Mouse (Mus musculus): ENCODE results near the gene Rpn1.

Gene Rpn1

DNA sequence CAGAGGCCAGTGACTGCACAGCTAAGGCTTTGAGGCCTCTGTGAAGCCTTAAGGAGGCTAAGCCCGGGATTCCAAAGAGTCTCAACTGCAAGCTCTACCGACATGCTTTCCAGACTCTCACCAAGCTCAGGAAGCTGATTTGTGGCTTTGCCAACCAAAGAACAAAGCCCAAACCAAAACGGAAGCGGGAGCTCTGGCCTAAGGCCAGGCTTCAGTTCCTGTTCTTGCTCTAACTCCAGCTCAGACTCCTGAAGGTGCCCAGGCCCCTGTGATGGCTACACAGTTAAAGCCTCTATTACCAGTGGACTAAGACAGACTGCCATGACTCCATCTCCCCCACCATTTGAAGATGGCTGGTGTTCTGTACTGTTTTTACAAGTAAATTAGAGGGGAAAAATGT, 19.2 kb upstream of the Rpn1 start:
- in situ Hi-C loops (cut with MboI, MseI): no loop called here

DNA sequence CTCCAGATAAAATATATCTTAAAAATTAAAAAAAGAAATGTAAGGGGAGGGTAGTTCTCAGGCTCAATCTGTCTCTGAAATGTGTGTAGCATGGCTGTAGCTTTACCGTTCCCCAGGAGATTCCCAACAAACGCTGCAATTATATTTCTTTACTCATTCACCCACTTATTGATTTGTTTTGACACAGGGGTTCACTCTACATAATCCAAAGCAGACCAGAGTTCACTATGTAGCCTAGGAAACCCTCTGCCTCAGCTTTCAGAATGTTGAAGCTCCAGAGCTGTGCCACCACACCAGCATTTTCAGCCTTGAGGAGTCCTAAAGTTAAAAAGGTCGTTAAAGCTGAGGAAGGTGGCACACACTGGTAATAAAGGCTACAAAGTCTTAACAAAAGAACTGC, 18.3 kb upstream of the Rpn1 start:
- in situ Hi-C loops (cut with MboI, MseI): no loop called here

DNA sequence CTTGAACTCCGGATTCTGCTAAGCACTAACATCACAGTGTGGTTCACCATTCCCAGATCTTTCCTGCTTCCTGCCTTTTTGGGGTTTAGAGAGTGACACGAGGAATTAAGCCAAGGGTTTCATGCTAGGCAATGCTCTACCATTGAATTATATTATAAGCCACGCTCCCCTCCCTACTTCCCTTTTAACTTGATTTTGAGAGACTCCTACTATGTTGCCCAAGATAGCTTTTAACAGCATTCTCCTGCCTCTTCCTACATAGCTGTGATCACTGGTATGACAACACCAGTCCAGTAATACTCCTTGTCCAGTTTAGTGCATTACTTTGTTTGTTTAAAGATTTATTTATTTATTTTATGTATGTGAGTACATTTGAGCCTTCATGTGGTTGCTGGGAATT, 16.6 kb upstream of the Rpn1 start:
- in situ Hi-C loops (cut with MboI, MseI): no loop called here

DNA sequence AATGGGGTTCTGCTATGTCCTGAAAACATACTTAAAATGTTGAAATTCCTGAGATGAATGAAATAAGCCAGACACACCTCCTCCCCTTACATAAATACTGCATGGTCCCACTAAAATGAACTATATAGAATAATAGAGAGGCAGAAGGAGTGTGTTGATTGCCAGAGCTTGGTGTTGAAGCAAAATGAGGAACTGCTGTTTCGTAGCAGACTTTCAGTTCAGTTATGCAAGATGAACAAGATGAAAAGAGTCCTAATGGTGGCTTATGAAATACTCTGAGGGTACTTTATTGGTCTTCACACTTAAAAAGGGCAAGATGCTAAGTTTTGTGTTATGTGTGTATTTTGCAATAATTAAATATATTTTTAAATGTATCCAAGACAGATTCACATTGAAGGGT, 15.5 kb upstream of the Rpn1 start:
- in situ Hi-C loops (cut with MboI, MseI): no loop called here

DNA sequence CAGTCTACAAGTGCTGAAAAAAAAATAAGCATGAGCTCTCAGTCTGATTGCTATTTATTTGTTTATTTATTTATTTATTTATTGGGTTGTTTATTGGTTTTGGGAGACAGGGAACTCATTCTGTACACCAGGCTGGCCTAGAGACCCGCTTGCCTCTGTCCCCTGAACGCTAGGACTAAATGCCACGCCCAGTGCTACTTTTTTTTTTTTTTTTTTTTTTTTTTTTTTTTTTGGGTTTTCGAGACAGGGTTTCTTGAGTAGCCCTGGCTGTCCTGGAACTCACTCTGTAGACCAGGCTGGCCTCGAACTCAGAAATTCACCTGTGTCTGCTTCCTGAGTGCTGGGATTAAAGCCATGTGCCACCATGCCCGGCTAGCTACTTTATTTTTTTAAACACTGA, 13.8 kb upstream of the Rpn1 start:
- in situ Hi-C loops (cut with MboI, MseI): no loop called here

DNA sequence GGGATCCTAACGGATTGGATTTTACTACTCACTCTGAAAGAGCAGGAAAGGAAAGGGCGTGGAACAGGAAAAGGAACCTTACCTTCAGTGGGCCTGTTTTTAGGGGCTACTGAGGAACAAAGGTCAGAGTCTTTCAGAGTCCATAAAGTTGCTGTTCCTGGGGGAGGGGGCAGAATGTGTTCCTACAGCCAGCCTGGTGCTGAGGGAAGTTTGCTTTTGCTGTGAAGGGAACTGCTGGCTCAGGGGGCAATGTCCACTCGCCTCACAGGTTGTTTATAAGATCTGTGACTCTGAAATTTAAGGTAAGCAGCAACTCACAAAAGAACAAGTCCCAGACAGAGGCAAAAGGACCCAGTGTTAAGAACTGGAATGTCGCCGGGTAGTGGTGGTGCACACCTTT, 13.1 kb upstream of the Rpn1 start:
- in situ Hi-C loops (cut with MboI, MseI): no loop called here

DNA sequence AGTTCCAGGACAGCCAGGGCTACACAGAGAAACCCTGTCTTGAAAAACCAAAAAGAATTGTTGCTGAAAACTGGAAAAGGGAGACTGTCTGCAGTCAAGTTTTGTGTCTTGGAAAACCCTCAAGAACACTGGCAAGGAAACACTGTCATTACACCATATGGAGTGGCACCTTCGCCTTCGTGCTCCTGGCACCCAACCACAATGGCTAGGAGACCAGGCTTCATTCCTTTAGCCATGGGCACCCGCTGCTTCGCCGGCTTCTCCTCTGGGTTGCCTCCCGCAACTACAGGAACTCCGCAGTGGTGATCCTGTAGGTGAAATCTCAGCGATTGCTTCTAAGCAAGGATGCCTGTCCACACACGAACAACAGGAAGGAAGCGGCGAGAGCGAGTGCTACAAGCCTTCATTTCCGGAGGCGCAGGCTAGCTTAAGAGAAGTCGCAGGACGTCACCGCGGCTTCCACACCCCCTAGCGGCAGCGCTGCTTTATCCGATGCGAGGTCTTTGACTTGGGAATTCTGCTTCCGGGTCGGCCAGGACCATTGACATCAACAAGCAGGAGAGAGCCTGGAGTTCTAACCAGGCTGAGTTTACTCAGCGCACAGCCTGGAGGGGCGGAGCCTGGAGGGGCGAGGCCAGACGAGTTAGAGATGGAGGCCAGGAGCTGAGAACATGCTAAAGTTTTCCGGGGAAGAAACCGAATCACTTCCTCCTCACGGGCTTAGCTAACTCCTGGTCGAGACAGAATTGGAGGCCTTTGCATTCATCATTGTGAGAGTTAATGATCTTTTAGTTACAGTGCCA, 9.3 kb upstream of the Rpn1 start:
- in situ Hi-C loops (cut with MboI, MseI): loop anchor here (5.0 kb wide), 1 partner anchor 33 kb away; no protein-coding TSS in a partner anchor

DNA sequence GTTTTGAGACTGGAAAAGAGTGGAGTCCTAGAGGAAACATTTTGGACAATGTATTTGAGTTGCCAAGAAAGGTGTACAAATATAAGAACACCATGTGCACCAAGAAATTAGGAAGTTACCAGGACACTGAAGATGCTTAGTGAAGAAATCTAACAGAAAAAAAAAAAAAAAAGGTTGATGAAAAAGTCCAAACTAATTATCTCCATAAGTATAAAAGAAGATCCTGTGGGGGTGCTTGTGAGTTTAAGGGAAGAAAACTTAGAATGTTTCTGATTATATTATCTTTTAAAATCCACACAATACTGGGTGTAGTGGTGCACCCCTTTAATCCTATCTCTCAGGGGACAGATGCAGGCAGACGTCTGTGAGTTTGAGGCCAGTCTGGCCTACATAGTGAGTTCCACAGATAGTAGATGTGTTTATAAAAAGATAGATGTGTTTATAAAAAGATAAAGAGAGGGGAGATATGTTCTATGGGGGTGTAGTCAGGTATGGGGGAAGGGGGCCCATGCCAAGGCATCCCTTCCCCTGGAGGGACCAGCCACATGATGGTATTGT, 8.2 kb upstream of the Rpn1 start:
- in situ Hi-C loops (cut with MboI, MseI): loop anchor here (5.0 kb wide), 1 partner anchor 34 kb away; no protein-coding TSS in a partner anchor

DNA sequence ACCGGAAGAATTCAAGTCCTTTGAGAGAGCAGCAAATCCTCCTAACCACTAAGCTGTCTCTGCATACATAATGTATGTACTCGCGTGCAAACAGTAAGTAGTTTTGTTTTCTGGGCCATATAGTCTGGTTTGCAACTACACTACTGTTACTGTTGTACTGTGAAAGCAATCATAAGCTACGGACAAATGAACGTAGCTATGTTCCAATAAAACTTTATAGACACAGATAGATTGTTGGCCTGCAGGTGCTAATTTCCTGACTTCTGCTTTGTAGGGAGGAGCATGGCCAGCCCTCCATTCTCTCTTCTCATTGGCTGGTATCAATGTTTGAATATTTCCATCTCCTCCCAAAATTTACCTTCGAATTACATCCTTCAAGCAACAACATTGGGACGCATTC, 1.2 kb upstream of the Rpn1 start:
- in situ Hi-C loops (cut with MboI, MseI): loop anchor here (5.0 kb wide), 1 partner anchor 176 kb away; no protein-coding TSS in a partner anchor

DNA sequence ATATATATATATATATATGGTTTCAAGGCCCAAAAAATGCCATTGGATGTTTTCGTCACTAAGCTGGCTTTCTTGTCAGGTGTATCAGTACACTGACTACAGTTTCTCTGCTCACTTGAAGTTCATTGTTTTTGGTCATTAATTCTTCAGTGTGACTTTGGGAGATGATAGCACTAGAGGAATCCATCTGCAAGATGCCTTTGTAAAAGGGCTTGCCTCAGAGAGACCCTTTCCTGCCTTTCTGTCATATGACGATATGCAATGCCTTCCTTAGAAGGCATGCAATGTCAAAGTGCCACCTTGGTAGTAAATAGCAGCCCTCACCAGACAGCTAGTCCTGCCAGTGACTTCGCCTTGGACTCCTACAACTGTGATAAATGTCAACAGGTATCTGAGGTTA, 610 bp upstream of the Rpn1 start:
- in situ Hi-C loops (cut with MboI, MseI): loop anchor here (5.0 kb wide), 1 partner anchor 176 kb away; no protein-coding TSS in a partner anchor

DNA sequence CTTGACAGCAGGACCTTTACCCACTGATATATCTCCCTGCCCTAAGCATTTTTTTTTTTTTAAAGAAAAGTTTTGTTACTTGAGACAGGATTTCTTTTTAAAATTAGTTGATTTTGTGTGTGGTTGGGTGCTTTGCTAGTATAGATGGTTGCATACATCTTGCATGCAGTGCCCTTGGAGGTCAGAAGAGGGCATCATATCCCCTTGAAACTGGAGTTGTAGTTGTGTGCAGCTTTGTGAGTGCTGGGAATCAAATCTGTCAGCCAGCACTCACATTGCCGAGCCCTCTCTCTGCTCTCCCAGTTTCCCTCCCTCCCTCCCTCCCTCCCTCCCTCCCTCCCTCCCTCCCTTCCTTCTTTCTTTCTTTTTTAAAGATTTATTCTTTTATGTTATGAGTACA, 4.7 kb downstream of the Rpn1 start:
- in situ Hi-C loops (cut with MboI, MseI): no loop called here

DNA sequence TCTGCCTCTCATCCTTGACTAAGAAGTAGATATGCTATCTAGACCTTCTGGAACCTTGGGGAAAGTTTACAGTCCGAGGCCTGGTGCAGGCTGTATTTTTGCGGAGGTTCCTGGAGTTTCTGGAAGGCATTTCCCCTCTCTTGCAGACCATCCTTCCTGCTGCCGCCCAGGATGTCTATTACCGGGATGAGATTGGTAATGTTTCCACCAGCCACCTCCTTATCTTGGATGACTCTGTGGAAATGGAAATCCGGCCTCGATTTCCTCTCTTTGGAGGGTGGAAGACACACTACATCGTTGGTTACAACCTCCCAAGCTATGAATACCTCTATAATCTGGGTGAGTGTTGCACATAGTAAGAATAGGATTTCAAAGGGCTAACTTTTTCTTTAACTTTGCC, 11.1 kb downstream of the Rpn1 start:
- in situ Hi-C loops (cut with MboI, MseI): no loop called here

DNA sequence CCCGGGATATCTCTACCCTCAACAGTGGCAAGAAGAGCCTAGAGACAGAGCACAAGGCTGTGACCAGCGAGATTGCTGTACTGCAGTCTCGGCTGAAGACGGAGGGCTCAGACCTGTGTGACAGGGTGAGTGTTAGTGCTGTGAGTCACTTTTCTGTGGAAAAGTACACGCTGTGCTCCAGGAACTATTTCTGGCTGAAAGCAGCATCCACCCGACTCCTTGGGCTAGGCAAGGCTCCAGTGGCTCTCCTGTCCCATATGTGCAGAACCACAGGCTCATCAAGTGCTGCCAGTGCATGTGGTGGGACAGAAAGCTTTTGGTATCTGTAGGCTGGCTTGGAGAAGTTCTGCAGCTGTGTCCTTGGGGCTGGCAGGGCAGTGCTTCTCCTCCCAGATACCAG, 17.8 kb downstream of the Rpn1 start:
- in situ Hi-C loops (cut with MboI, MseI): no loop called here

DNA sequence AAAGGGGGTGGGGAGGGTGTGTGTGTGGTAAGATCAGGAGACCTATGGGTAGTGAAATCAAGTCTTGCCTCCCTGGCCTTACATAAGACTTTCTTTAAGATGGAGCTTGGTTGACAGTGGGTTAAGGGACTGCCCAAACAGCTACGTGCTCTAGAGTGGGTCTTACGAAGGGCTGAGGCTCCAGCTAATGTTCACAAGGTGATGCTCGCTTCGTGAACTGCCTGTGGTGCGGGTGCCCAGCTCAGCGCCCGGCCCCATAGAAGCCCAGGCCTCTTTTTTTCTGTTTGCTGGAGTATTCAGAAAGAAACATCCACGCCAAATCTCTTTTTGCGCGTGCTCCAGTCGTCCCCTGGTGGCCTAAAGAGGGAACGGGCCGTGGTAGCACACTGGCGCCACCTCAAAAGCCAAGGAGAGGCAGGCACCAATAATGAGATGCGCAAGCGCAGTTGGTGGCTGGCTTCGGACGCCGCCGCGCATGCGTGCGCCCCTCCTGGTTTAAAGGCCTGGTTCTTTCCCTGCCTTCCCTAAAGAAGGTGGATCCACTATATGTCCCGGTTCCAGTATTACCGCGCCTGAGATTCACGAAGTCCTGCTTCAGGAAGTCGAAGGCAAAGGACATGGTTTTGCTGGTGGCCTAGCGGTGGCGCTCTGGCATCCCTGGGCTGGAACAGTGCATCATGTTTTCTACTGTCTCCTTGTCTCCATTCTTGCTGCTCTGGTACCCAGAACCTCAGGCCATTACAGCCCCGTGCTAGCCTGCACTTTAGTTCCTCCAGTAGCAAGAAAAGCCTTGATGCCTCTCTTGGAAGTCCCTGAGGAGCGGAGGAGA, 21.7 kb downstream of the Rpn1 start:
- in situ Hi-C loops (cut with MboI, MseI): no loop called here

DNA sequence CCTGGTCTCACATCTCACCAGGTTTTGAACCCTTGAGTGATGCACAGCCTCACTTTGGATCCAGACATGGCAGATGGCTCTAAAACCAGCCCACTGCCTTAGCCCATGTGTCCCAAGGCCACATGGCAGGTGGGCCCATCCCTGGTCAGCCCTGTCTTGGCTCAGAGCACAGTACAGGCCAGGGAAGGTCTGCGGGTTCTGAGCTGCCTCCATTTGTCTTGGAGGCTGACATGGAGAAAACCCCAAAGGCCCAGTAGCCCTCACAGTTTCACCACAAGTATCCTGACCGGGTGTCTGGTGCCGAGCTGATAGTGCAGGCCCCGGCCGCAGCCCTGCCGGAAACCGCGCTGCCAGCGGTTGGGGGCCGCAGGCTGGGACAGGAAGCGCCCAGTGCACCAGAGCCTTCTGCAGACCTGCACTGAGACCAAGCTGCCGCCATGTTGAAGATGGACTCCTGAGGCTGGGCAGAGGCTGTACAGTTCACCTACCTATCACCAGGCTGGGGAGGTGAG, 22.4 kb downstream of the Rpn1 start:
- in situ Hi-C loops (cut with MboI, MseI): no loop called here

DNA sequence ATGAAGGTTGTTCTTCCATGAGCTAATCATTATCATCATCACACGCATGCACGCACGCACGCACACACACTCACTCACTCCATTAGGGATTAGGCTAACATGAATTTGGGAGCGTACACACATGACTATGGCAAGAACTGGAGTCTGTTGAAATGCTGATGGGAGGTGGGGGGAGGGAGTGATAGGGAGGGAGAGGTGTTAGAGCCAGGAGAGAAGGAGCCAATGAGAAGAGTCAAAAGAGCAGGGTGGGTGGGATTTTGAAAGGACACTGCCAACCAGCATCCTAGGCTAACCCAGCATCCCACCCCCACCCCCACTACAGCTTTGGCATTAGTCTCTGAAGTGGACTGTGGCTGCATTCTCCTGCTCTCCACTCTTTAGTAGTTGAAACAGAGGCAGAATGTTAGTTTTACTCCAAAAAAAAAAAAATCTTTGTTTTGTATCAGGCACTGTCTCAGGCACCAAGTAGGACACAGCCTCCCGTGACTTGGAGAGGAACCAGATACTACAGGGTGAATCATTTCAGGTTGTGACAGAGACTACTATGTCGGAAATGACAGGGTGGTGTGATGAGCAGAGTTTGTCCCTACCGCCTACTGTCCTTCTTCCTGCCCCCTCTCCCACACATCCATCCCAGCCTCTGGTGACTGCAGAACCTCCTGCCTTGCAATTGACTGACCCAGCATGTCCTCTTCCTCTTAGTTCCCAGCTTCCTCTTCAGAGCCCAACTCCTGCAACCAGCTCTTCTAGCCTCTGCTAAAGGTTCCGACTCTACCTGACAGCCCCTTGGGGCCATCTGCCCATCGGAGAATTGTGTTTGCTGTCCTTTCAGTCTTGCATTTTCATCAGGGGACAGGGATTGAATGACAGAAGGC, 23.6 kb downstream of the Rpn1 start:
- in situ Hi-C loops (cut with MboI, MseI): no loop called here

DNA sequence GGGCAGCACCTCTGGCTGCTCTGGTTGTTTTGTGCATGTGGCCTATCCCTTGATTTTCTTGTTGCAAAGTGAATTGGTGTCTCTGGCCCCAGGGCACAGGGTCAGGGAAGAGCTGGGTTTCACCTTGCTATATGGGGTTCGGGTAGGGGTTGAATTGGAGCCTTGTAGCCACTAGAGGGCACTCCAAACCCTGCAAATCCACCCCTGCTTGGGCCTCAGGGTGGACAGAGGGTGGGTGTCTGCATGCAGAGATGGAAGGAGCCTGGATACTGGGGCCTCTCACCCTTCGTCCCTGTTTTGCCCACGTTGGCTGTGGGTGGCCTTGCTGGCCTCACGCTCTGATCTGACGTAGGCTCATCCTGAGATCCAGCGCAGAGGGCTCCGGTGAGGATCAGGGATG, 28.9 kb downstream of the Rpn1 start:
- in situ Hi-C loops (cut with MboI, MseI): no loop called here

DNA sequence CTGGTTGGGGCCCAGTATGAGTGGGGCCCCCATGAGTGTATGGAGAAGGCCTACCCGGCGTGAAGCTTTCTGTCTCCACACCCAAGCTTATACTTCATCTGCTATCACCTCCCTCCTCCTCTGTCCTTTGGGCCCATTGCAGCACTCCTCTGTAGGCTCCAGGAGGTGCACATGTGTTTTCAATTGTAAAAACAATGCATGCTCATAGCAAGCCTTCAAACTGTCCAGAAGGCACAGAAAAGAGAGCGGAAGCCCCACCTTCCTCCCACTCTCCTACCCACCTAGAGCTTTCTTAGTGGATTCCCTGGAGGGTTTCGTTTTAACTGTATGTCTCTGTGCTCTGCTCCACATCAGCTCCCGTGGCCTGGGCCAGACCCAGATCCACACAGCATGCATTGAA, 30.1 kb downstream of the Rpn1 start:
- in situ Hi-C loops (cut with MboI, MseI): no loop called here

DNA sequence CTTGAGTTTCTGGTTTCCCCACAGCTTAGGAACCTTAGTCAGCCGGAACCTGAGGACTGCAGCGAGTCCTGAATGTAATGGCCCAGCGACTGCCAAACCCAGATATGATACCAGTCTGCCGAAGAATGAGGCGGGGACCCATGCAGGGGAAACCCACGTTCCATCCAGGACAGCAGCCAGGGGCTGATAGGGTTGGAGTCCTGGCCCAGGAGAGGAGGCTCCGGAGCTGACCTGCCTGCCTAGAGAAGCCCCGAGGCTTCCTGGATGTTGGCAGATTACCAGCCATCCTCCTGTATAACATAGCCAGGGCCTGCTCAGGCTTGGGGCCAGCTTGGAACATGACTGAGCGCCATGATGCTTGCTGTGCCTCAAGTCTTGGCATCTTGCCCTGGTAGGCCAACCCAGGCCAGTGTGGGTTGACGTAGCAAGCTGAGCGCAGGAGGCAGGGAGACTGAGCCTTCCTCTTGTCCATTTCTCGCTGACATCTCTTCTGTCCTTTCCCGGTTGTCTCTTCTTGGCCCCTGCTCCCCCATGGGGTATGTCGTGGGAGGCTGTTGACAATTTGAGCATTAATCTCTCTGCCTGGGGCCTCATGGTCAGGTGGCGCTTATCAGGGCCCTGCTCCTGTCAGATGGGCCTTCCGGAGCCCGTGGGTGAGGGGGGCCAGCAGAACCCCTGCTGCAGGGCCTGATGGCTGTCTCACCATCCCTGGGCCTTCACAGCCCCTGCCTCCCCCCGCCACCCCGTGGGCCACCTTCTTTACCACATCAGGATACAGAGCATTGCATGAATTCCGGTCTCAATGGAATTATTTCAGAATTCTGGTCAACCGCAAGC, 32.3 kb downstream of the Rpn1 start:
- in situ Hi-C loops (cut with MboI, MseI): no loop called here

DNA sequence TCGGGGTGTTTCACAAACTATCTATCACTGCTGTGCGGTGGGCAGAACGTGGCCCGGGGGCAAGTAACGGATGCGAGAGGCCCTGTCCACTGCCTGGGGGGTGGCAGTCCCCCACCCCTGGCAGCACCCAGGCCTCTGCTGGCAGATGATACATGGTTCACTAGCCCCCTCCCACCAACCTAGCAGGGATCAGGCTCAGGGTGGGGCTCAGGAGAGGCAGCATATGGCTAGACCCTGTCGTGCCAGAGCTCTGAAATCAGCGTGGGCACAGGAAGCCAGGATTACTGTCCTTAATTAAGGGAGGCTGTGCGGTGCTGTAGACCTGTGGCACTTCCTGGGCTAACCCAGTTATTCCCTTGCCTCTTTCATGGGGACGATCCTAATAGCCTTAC, 32.9 kb downstream of the Rpn1 start:
- in situ Hi-C loops (cut with MboI, MseI): no loop called here

Data from T-helper 1 cell (primary cell).